14 mouse cellular contexts compared by ENCODE assay signal in the genomic region with DNA sequence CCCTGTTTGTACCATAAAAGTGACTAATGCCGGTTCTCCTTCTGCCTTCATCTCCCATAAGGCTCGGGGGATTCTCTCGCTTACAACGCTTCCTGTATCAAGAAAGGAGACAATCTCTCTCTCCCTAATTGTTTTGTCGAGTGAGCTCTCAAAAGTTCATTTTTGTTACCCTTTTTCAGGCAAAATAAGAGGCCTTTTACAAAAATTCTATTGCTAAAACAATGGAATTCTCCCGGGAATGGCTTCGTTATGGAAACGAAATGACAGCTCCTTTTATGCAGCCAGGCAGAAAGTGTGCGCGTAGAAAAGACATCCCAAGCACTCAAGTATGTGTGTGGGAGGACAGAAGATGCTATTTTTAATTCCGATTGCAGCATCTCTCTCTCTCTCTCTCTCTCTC.
DNase-seq lines count a peak whose midpoint lies in the region; ATAC-seq lines count a peak whose summit lies in the region.
"Had no signal": no experiment of that assay in that cellular context is flagged by ENCODE, and none has a peak within 500 bp of the region (broad histone marks: within the 10 kb centered on the region; RNA-seq: fewer than 3 reads in every experiment).

No protein-coding gene starts in this region.

- no peak for ATAC-seq in forebrain, embryonic 12.5 days (ENCODE audit: low FRiP score)
- ATAC-seq in forebrain, embryonic 11.5 days (replicated peaks; ENCODE audit: low FRiP score), result no peak
- no peak for ATAC-seq in hindbrain, embryonic 15.5 days (ENCODE audit: low FRiP score, low read depth)
- no peak for ATAC-seq in hindbrain, embryonic 12.5 days (ENCODE audit: low FRiP score)
- ATAC-seq: inflammation-experienced regulatory T-cells, adult 6 months had no signal

- H3K9me3 ChIP-seq in forebrain, embryonic 12.5 days, result no peaks in the 10 kb centered on the region
- no peaks in the 10 kb centered on the region for H3K9me3 ChIP-seq in forebrain, embryonic 11.5 days (ENCODE audit: control insufficient read depth, low read length)
- no peaks in the 10 kb centered on the region for H3K9me3 ChIP-seq in hindbrain, embryonic 15.5 days
- H3K9me3 ChIP-seq in hindbrain, embryonic 12.5 days (replicated peaks), result no peaks in the 10 kb centered on the region
- H3K9me3 ChIP-seq: neural tube, embryonic 12.5 days had no signal

- no peaks in the 10 kb centered on the region for H3K4me1 ChIP-seq in forebrain, embryonic 12.5 days
- H3K4me1 ChIP-seq in forebrain, embryonic 11.5 days (replicated peaks; ENCODE audit: control insufficient read depth, insufficient read depth, low read length), result no peaks in the 10 kb centered on the region; the same call in 1 of the 2 replicates
- peaks cover 5% of the 10 kb centered on the region; the same call in 1 of the 2 replicates for H3K4me1 ChIP-seq in hindbrain, embryonic 15.5 days (replicated peaks)
- no peaks in the 10 kb centered on the region for H3K4me1 ChIP-seq in hindbrain, embryonic 12.5 days
- H3K4me1 ChIP-seq: neural tube, embryonic 12.5 days had no signal

- peak overlapping the region; percentile 50; the same call in 1 of the 2 replicates for H3K27ac ChIP-seq in forebrain, embryonic 12.5 days
- H3K27ac ChIP-seq in forebrain, embryonic 11.5 days (ENCODE audit: low read depth, low read length), result no peak overlapping the region
- H3K27ac ChIP-seq in hindbrain, embryonic 15.5 days (replicated peaks), result peak overlapping the region; percentile 70
- H3K27ac ChIP-seq in hindbrain, embryonic 12.5 days, result no peak overlapping the region
- H3K27ac ChIP-seq: neural tube, embryonic 12.5 days had no signal

- no peak overlapping the region for H3K9ac ChIP-seq in forebrain, embryonic 12.5 days
- no peak overlapping the region for H3K9ac ChIP-seq in forebrain, embryonic 11.5 days (ENCODE audit: low read length)
- 0 out of 2 replicates have a peak overlapping the region, but pooled peaks have one; percentile 7 for H3K9ac ChIP-seq in hindbrain, embryonic 15.5 days
- H3K9ac ChIP-seq in hindbrain, embryonic 12.5 days, result no peak overlapping the region
- H3K9ac ChIP-seq: neural tube, embryonic 12.5 days had no signal

- H3K4me2 ChIP-seq in forebrain, embryonic 12.5 days, result no peak overlapping the region
- H3K4me2 ChIP-seq in forebrain, embryonic 11.5 days (ENCODE audit: low read depth, low read length, severe bottlenecking), result no peak overlapping the region
- peak overlapping the region; percentile 38 for H3K4me2 ChIP-seq in hindbrain, embryonic 15.5 days
- no peak overlapping the region for H3K4me2 ChIP-seq in hindbrain, embryonic 12.5 days (replicated peaks)
- H3K4me2 ChIP-seq: liver, embryonic 11.5 days; neural tube, embryonic 12.5 days had no signal

- no peaks in the 10 kb centered on the region for H3K36me3 ChIP-seq in forebrain, embryonic 12.5 days (replicated peaks)
- H3K36me3 ChIP-seq in forebrain, embryonic 11.5 days (ENCODE audit: control insufficient read depth, insufficient read depth, low read length), result no peaks in the 10 kb centered on the region
- H3K36me3 ChIP-seq in hindbrain, embryonic 15.5 days, result no peaks in the 10 kb centered on the region
- H3K36me3 ChIP-seq in hindbrain, embryonic 12.5 days, result no peaks in the 10 kb centered on the region
- H3K36me3 ChIP-seq: neural tube, embryonic 12.5 days had no signal

- 46% methylated on average over 11 of the region's 11 CpGs for WGBS in forebrain, embryonic 12.5 days
- WGBS in forebrain, embryonic 11.5 days, result 63% methylated on average over 11 of the region's 11 CpGs
- WGBS in hindbrain, embryonic 15.5 days, result 42% methylated on average over 11 of the region's 11 CpGs
- 68% methylated on average over 11 of the region's 11 CpGs for WGBS in hindbrain, embryonic 12.5 days

- DNase-seq in forebrain, embryonic 11.5 days (ENCODE audit: low spot score), result no peak
- DNase-seq in right cerebral cortex, postnatal 10 days (ENCODE audit: low spot score in 2 of 2), result peak; percentile 52 to 73
- no peak for DNase-seq in right cerebral cortex, postnatal 4 days
- no peak for DNase-seq in urinary bladder, adult 18-20 months (ENCODE audit: low spot score in 2 of 2)
- no peak for DNase-seq in c-Kit-positive CD71-positive TER-119-positive erythroid progenitor cells, embryonic 14.5 days (ENCODE audit: low spot score)
- DNase-seq: cerebellum, adult 11 months; embryo, embryonic 11 days; thymus, adult 18-20 months had no signal

- H3K27me3 ChIP-seq in forebrain, embryonic 12.5 days, result no peaks in the 10 kb centered on the region
- H3K27me3 ChIP-seq in forebrain, embryonic 11.5 days (ENCODE audit: control insufficient read depth, insufficient read depth, low read length), result no peaks in the 10 kb centered on the region
- no peaks in the 10 kb centered on the region for H3K27me3 ChIP-seq in hindbrain, embryonic 15.5 days
- no peaks in the 10 kb centered on the region for H3K27me3 ChIP-seq in hindbrain, embryonic 12.5 days
- H3K27me3 ChIP-seq: neural tube, embryonic 12.5 days had no signal

- no peak overlapping the region for H3K4me3 ChIP-seq in forebrain, embryonic 12.5 days (replicated peaks)
- no peak overlapping the region for H3K4me3 ChIP-seq in forebrain, embryonic 11.5 days (ENCODE audit: low read depth, low read length)
- no peak overlapping the region for H3K4me3 ChIP-seq in hindbrain, embryonic 15.5 days
- H3K4me3 ChIP-seq in hindbrain, embryonic 12.5 days, result no peak overlapping the region
- H3K4me3 ChIP-seq: neural tube, embryonic 12.5 days had no signal

Comparison
In these comparisons a context has a peak if more than half of its experiments do, and no peak if none do; other contexts are left out.
1. H3K27ac ChIP-seq: peak in forebrain, embryonic 12.5 days (single experiment) and hindbrain, embryonic 15.5 days (single experiment); none in forebrain, embryonic 11.5 days (single experiment) and hindbrain, embryonic 12.5 days (single experiment).
2. DNase-seq: peak in right cerebral cortex, postnatal 10 days (2 of 2); none in forebrain, embryonic 11.5 days (single experiment), right cerebral cortex, postnatal 4 days (single experiment), urinary bladder, adult 18-20 months (0 of 2) and c-Kit-positive CD71-positive TER-119-positive erythroid progenitor cells, embryonic 14.5 days (single experiment).